Mouse (Mus musculus) E14TG2a.4 (cell line): ENCODE measurements at regions not wholly inside any gene's neighbourhood (a gene's known extent, or its start where the extent isn't known, plus 50 kb on each side); places are given as distances from the start of the nearest gene placed in this dataset.

Experiments used
- CTCF ChIP-seq: conservative IDR thresholded peaks from 2 replicates; pipeline ENCODE4 v1.5.1; 2014; ENCODE audit warnings: low read length
- NANOG ChIP-seq: IDR thresholded peaks from 2 replicates; pipeline ENCODE4 v1.6.1; 2014; ENCODE audit warnings: borderline replicate concordance, low read length, mixed read lengths
- POU5F1 ChIP-seq: IDR thresholded peaks from 2 replicates; pipeline ENCODE4 v1.6.1; 2014; ENCODE audit warnings: low read length, borderline replicate concordance

DNA sequence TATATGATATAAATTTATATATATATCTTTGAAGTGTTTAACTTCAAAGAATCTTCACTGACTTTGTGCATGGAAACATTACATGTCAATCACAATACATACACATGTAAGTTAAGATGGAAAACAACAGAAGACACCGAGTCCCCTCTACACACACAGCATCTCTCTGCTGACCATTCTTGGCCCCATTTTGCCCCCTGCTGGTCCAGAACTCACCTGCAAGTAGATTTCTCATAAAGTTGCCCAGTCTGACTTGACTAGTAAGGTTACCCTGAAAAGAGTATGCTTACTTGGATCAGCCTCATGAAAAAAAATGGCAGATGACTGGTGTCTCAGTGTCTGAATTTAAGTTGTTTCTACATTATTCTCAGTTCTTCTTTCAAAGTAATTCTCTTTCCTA, 710.9 kb upstream of the Zfp386 start:
- TF ChIP-seq CTCF: no peak
- no peak for TF ChIP-seq POU5F1
- TF ChIP-seq NANOG: no peak
